Mouse (Mus musculus) midbrain, postnatal 0 days (tissue): ENCODE results near the gene Natd1. TPM values are rescaled to one million over a fixed set of nuclear protein-coding genes. Genes with fewer than 3 reads are reported as not detected.
A peak's percentile ranks its signal among the peaks of the same experiment; 100 is the strongest.

Experiments
- ATAC-seq: fragments of 200-750 bp; cut with Nextera tagmentation; 2 replicates; pipeline ENCODE4 v1.8.0; 2017; ENCODE audit warnings: moderate number of reproducible peaks, mild to moderate bottlenecking, moderate TSS enrichment, moderate library complexity; ENCODE audit not compliant: low FRiP score
- DNase-seq: peaks from one replicate; pipeline ENCODE4 v3.0.0-alpha.2; 2015; ENCODE audit warnings: low spot score
- H3K27ac ChIP-seq: fragments of 300-500 bp; sonication (generic); 2 replicates; pipeline ENCODE4 v1.5.1; 2014; ENCODE audit warnings: low read depth, mild to moderate bottlenecking, low read length, mixed read lengths
- H3K27me3 ChIP-seq: fragments of 300-500 bp; sonication (generic); 2 replicates; pipeline ENCODE4 v1.6.1; 2014; ENCODE audit warnings: low read length, control low read depth, mixed read lengths; ENCODE audit not compliant: insufficient read depth
- H3K36me3 ChIP-seq: fragments of 300-500 bp; sonication (generic); 2 replicates; pipeline ENCODE4 v1.6.1; 2014; ENCODE audit warnings: low read length, control low read depth, mixed read lengths; ENCODE audit not compliant: insufficient read depth
- H3K4me1 ChIP-seq: fragments of 300-500 bp; sonication (generic); 2 replicates; pipeline ENCODE4 v1.6.1; 2014; ENCODE audit warnings: mild to moderate bottlenecking, control low read depth, antibody characterized with exemption, low read length, mixed read lengths; ENCODE audit not compliant: insufficient read depth
- H3K4me2 ChIP-seq: fragments of 300-500 bp; sonication (generic); 2 replicates; pipeline ENCODE4 v1.6.1; 2014; ENCODE audit warnings: low read depth, mild to moderate bottlenecking, low read length, mixed read lengths; ENCODE audit not compliant: poor library complexity, severe bottlenecking
- H3K4me3 ChIP-seq: fragments of 300-500 bp; sonication (generic); 2 replicates; pipeline ENCODE4 v1.5.1; 2014; ENCODE audit warnings: low read depth, mild to moderate bottlenecking, low read length, moderate library complexity
- H3K9ac ChIP-seq: fragments of 300-500 bp; sonication (generic); replicated peaks from 2 replicates; pipeline ENCODE4 v1.6.1; 2014; ENCODE audit warnings: mild to moderate bottlenecking, low read length, moderate library complexity, mixed read lengths; ENCODE audit not compliant: poor library complexity, severe bottlenecking
- H3K9me3 ChIP-seq: fragments of 300-500 bp; sonication (generic); 2 replicates; pipeline ENCODE4 v1.6.1; 2016; ENCODE audit warnings: low read length, control low read depth
- CTCF ChIP-seq: IDR thresholded peaks from 2 replicates; pipeline ENCODE4 v1.5.1; 2016; ENCODE audit warnings: antibody characterized with exemption, mild to moderate bottlenecking
- WGBS: fragments of 180-500 bp; shearing (Covaris S2); extraction: QIAGEN DNeasy Blood & Tissue Kit; methylation state at CpG from one replicate; pipeline ENCODE4 v1.1.7; 2014; 5-methylcytosine and 5-hydroxymethylcytosine counted together
- polyA plus RNA-seq: library from polyadenylated mRNA; unstranded; fragments of >200 nt; fragmentation: Nextera tagmentation; extraction: Ambion mirVana; gene quantifications from 2 replicates; pipeline ENCODE4 v1.2.1, GENCODE M21; 2015
- total RNA-seq: library from RNA; depleted of rRNA; stranded (reverse); fragments of >200 nt; gene quantifications from 2 replicates; pipeline ENCODE4 v1.2.3, GENCODE M21; 2014

The Natd1 gene
- total and polyA plus RNA-seq, 2 experiments from 2014 or later = 15.9 to 33.5 TPM

GRCm38 (mm10) chr11:60934795-60935194 is 20.2 kb upstream of the Natd1 start:
- DNase-seq (no peak), ATAC-seq (no peak)
- Histone ChIP-seq H3K27me3 (no peaks in the 10 kb centered on the region), H3K4me2 (no peak overlapping the region), H3K9ac (no peak overlapping the region), H3K9me3 (no peaks in the 10 kb centered on the region), H3K36me3 (no peaks in the 10 kb centered on the region), H3K4me3 (no peak overlapping the region), H3K27ac (no peak overlapping the region), H3K4me1 (peaks cover 8% of the 10 kb centered on the region)
- no peak for TF ChIP-seq CTCF
- WGBS = 93% methylated on average over 2 of the region's 2 CpGs

GRCm38 (mm10) chr11:60933178-60933930 is 18.8 kb upstream of the Natd1 start:
- ATAC-seq = no peak
- Histone ChIP-seq H3K9ac (0 out of 2 replicates have a peak overlapping the region, but pooled peaks have one; percentile 83), H3K36me3 (no peaks in the 10 kb centered on the region), H3K4me3 (peak overlapping the region; percentile 64; the same call in 1 of the 2 replicates), H3K4me1 (peaks cover 8% of the 10 kb centered on the region), H3K9me3 (no peaks in the 10 kb centered on the region), H3K27ac (no peak overlapping the region), H3K4me2 (peak overlapping the region; percentile 86), H3K27me3 (no peaks in the 10 kb centered on the region)
- WGBS = 86% methylated on average over 10 of the region's 10 CpGs
- DNase-seq = no peak
- TF ChIP-seq CTCF = no peak

GRCm38 (mm10) chr11:60932503-60933020 is 18.0 kb upstream of the Natd1 start:
- Histone ChIP-seq H3K4me1 (peaks cover 11% of the 10 kb centered on the region), H3K27ac (peak overlapping the region; percentile 44; the same call in 1 of the 2 replicates), H3K4me2 (peak overlapping the region; percentile 86), H3K4me3 (peak overlapping the region; percentile 64), H3K9me3 (no peaks in the 10 kb centered on the region), H3K27me3 (no peaks in the 10 kb centered on the region), H3K36me3 (no peaks in the 10 kb centered on the region), H3K9ac (peak overlapping the region; percentile 83)
- DNase-seq = no peak
- no peak for ATAC-seq
- 5% methylated on average over 7 of the region's 7 CpGs for WGBS
- TF ChIP-seq CTCF = no peak

GRCm38 (mm10) chr11:60931869-60932481 is 17.4 kb upstream of the Natd1 start, which contains the start of gene Map2k3:
TSS of gene Map2k3 (plus strand) at chr11:60932033.
- Histone ChIP-seq H3K27me3 (no peaks in the 10 kb centered on the region), H3K27ac (peak within 1 kb of the TSS; percentile 44), H3K9ac (peak within 1 kb of the TSS; percentile 83), H3K4me3 (peak within 1 kb of the TSS; percentile 64), H3K4me2 (peak within 1 kb of the TSS; percentile 86), H3K9me3 (no peaks in the 10 kb centered on the region), H3K4me1 (peaks cover 12% of the 10 kb centered on the region), H3K36me3 (no peaks in the 10 kb centered on the region)
- ATAC-seq = peak; percentile 95
- TF ChIP-seq CTCF = no peak; the same call in 1 of the 2 replicates
- DNase-seq = peak; percentile 97
- WGBS = 0% methylated on average over 46 of the region's 59 CpGs

GRCm38 (mm10) chr11:60931282-60931868 is 16.8 kb upstream of the Natd1 start:
- no peaks in the 10 kb centered on the region for H3K27me3 ChIP-seq
- DNase-seq (peak; percentile 23), ATAC-seq (no peak)
- WGBS = 1% methylated on average over 30 of the region's 30 CpGs
- no peak overlapping the region for H3K27ac ChIP-seq
- H3K4me3 ChIP-seq = peak overlapping the region; percentile 64
- peaks cover 12% of the 10 kb centered on the region for H3K4me1 ChIP-seq
- no peaks in the 10 kb centered on the region for H3K9me3 ChIP-seq
- 0 out of 2 replicates have a peak, but pooled peaks have one; percentile 4 for TF ChIP-seq CTCF
- peak overlapping the region; percentile 14 for H3K9ac ChIP-seq
- H3K4me2 ChIP-seq = peak overlapping the region; percentile 86
- H3K36me3 ChIP-seq = no peaks in the 10 kb centered on the region
